Mouse (Mus musculus): Measurements from ENCODE around the gene Scoc. TPM values are rescaled to one million over a fixed set of nuclear protein-coding genes. Genes with fewer than 3 reads are reported as not detected.

The Scoc gene
- polyA plus RNA-seq, 1 experiment from 2014 or later = 109 TPM

Other genes starting within 250 kb of the Scoc start
- gene Ucp1, start 168.0 kb downstream of the Scoc start, polyA plus RNA-seq (2016; fragmentation: Nextera tagmentation; extraction: Ambion mirVana) = not detected in 2 replicates
- 25.3 and 25.4 TPM in 2 replicates for gene Elmod2, start 125.9 kb downstream of the Scoc start, polyA plus RNA-seq (2016; fragmentation: Nextera tagmentation; extraction: Ambion mirVana)
- not detected in 2 replicates for gene Mgat4d, start 109.9 kb downstream of the Scoc start, polyA plus RNA-seq (2016; fragmentation: Nextera tagmentation; extraction: Ambion mirVana)
- 3.1 and 3.8 TPM in 2 replicates for gene Clgn, start 68.5 kb downstream of the Scoc start, polyA plus RNA-seq (2016; fragmentation: Nextera tagmentation; extraction: Ambion mirVana)
- not detected in 2 replicates for gene Olfr370, start 77.4 kb upstream of the Scoc start, polyA plus RNA-seq (2016; fragmentation: Nextera tagmentation; extraction: Ambion mirVana)
- 302 and 305 TPM in 2 replicates for gene Ndufb7, start 108.3 kb upstream of the Scoc start, polyA plus RNA-seq (2016; fragmentation: Nextera tagmentation; extraction: Ambion mirVana)
- 577 and 580 TPM in 2 replicates for gene Tecr, start 149.6 kb upstream of the Scoc start, polyA plus RNA-seq (2016; fragmentation: Nextera tagmentation; extraction: Ambion mirVana)
- gene Dnajb1, start 149.8 kb upstream of the Scoc start, polyA plus RNA-seq (2016; fragmentation: Nextera tagmentation; extraction: Ambion mirVana) = 68.4 and 72.8 TPM in 2 replicates
- 179 and 185 TPM in 2 replicates for gene Gipc1, start 194.3 kb upstream of the Scoc start, polyA plus RNA-seq (2016; fragmentation: Nextera tagmentation; extraction: Ambion mirVana)
- gene Ptger1, start 208.3 kb upstream of the Scoc start, polyA plus RNA-seq (2016; fragmentation: Nextera tagmentation; extraction: Ambion mirVana) = 0.63 and 0.90 TPM in 2 replicates
- gene Pkn1, start 240.8 kb upstream of the Scoc start, polyA plus RNA-seq (2016; fragmentation: Nextera tagmentation; extraction: Ambion mirVana) = 36.8 and 37.4 TPM in 2 replicates